Mouse (Mus musculus) small intestine, adult 2 months (tissue): Measurements from ENCODE around the gene Ism1.

ENCODE experiments used
- CTCF ChIP-seq: fragments of 200-500 bp; IDR thresholded peaks from 2 replicates; pipeline ENCODE4 v1.5.1; 2012; ENCODE audit warnings: low read depth, mild to moderate bottlenecking, control low read depth, inconsistent platforms, low read length, moderate library complexity, mixed read lengths; ENCODE audit not compliant: insufficient replicate concordance, insufficient read length; ENCODE audit errors: extremely low read depth
- POLR2A ChIP-seq: fragments of 200-500 bp; IDR thresholded peaks from 2 replicates; pipeline ENCODE4 v1.6.1; 2012; ENCODE audit warnings: low read depth, mild to moderate bottlenecking, control low read depth, inconsistent platforms, low read length, moderate library complexity

DNA sequence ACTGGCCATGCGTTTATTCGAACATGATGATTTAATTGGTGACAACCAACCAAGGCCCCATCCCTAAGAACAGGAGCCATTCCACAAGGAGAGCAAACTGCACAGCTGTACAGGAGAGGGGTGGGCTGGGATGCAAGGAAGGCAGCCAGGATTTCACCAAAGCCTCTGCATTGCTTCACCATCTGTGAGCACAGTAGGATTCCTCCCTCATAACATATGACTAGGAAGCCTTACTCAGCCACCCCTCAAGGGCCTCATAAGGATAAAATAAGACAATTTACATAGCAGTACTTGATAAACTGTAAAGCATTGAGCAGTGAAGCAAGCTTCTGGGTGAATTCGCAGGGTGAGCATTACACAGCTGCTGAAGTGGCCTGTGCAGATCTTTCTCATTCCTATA, 28.5 kb upstream of the Ism1 start:
- TF ChIP-seq CTCF (no peak), POLR2A (no peak)
